Mouse (Mus musculus) brown adipose tissue, adult 24 weeks (tissue): ENCODE results near the gene Olfr543. TPM values are rescaled to one million over a fixed set of nuclear protein-coding genes. Genes with fewer than 3 reads are reported as not detected.
"Not testable (repeated sequence)": the region's sequence is repeated elsewhere in the genome, so short reads cannot be mapped to it uniquely, and the experiment has no call there.

ENCODE experiments used
- H3K27ac ChIP-seq: fragments of 200-500 bp; replicated peaks from 2 replicates; pipeline ENCODE4 v1.5.1; 2012; ENCODE audit warnings: low read depth, mild to moderate bottlenecking, low read length
- H3K4me1 ChIP-seq: fragments of 200-500 bp; 2 replicates; pipeline ENCODE4 v1.6.1; 2012; ENCODE audit warnings: low read length, mixed read lengths; ENCODE audit not compliant: control insufficient read depth, insufficient read depth, insufficient read length
- H3K4me3 ChIP-seq: fragments of 200-500 bp; 2 replicates; pipeline ENCODE4 v1.5.1; 2012; ENCODE audit warnings: low read depth, mild to moderate bottlenecking, low read length, moderate library complexity; ENCODE audit not compliant: insufficient read depth
- polyA plus RNA-seq: library from polyadenylated mRNA; stranded (reverse); fragments of >200 nt; gene quantifications from 2 replicates; pipeline ENCODE4 v1.2.4, GENCODE M21; 2012; ENCODE audit not compliant: missing spikeins, insufficient read depth, insufficient read length

Gene Olfr543
- polyA plus RNA-seq, result not detected in 2 replicates

GRCm38 (mm10) chr7:102481579-102481978 lies at the start of gene Olfr543:
Olfr543 (minus strand) TSS chr7:102481679.
- Histone ChIP-seq H3K27ac (no peak within 1 kb of the TSS), H3K4me1 (peaks cover 4% of the 10 kb centered on the region), H3K4me3 (no peak within 1 kb of the TSS)

GRCm38 (mm10) chr7:102529052-102529451 lies 47.6 kb upstream of the Olfr543 start:
- H3K4me3 ChIP-seq, result no peak overlapping the region
- H3K4me1 ChIP-seq, result no peaks in the 10 kb centered on the region
- H3K27ac ChIP-seq, result no peak overlapping the region

- Histone ChIP-seq H3K4me1 (no peaks in the 10 kb centered on the region), H3K4me3 (no peak overlapping the region), H3K27ac (no peak overlapping the region)
These were observed 35.5 kb upstream of the Olfr543 start for GRCm38 (mm10) chr7:102517051-102517335.

GRCm38 (mm10) chr7:102516261-102517050 lies 35.0 kb upstream of the Olfr543 start:
- Histone ChIP-seq H3K4me3 (no peak overlapping the region), H3K27ac (no peak overlapping the region), H3K4me1 (no peaks in the 10 kb centered on the region)

GRCm38 (mm10) chr7:102514144-102514543 lies 32.7 kb upstream of the Olfr543 start:
- Histone ChIP-seq H3K4me3 (no peak overlapping the region), H3K27ac (no peak overlapping the region), H3K4me1 (no peaks in the 10 kb centered on the region)

GRCm38 (mm10) chr7:102512814-102513435 lies 31.4 kb upstream of the Olfr543 start:
- Histone ChIP-seq H3K27ac (no peak overlapping the region), H3K4me3 (peak overlapping the region; percentile 40), H3K4me1 (no peaks in the 10 kb centered on the region)

- no peak overlapping the region for H3K4me3 ChIP-seq
- no peaks in the 10 kb centered on the region for H3K4me1 ChIP-seq
- no peak overlapping the region for H3K27ac ChIP-seq
These were observed 30.4 kb upstream of the Olfr543 start for GRCm38 (mm10) chr7:102511927-102512326.

- Histone ChIP-seq H3K4me1 (no peaks in the 10 kb centered on the region), H3K4me3 (no peak overlapping the region), H3K27ac (no peak overlapping the region)
These were observed 28.2 kb upstream of the Olfr543 start for GRCm38 (mm10) chr7:102509726-102510125.

- H3K4me3 ChIP-seq, result no peak overlapping the region
- no peaks in the 10 kb centered on the region for H3K4me1 ChIP-seq
- no peak overlapping the region for H3K27ac ChIP-seq
These were observed 27.2 kb upstream of the Olfr543 start for GRCm38 (mm10) chr7:102508666-102509065.

GRCm38 (mm10) chr7:102508066-102508465 lies 26.6 kb upstream of the Olfr543 start:
- Histone ChIP-seq H3K27ac (no peak overlapping the region), H3K4me3 (no peak overlapping the region), H3K4me1 (no peaks in the 10 kb centered on the region)

GRCm38 (mm10) chr7:102506848-102507247 lies 25.4 kb upstream of the Olfr543 start:
- Histone ChIP-seq H3K27ac (no peak overlapping the region), H3K4me3 (no peak overlapping the region), H3K4me1 (no peaks in the 10 kb centered on the region)

GRCm38 (mm10) chr7:102501986-102502385 lies 20.5 kb upstream of the Olfr543 start:
- Histone ChIP-seq H3K4me1 (no peaks in the 10 kb centered on the region), H3K27ac (no peak overlapping the region), H3K4me3 (no peak overlapping the region)

- Histone ChIP-seq H3K4me1 (no peaks in the 10 kb centered on the region), H3K27ac (no peak within 1 kb of the TSS)
These were observed 18.0 kb upstream of the Olfr543 start, which contains the start of gene Olfr545 for GRCm38 (mm10) chr7:102499473-102499872. Olfr545 (minus strand) TSS chr7:102499573.

GRCm38 (mm10) chr7:102494416-102494815 lies 12.9 kb upstream of the Olfr543 start:
- not testable (repeated sequence) for H3K4me3 ChIP-seq, H3K27ac ChIP-seq, H3K4me1 ChIP-seq

More at GRCm38 (mm10) chr7:102499473-102499872, 18.0 kb upstream of the Olfr543 start, which contains the start of gene Olfr545:
- H3K4me3 ChIP-seq, result no peak within 1 kb of the TSS

GRCm38 (mm10) chr7:102488161-102488560 lies 6.7 kb upstream of the Olfr543 start, which contains the start of gene Olfr544:
Olfr544 (minus strand) TSS chr7:102488313.
- peaks cover 2% of the 10 kb centered on the region; the same call in 1 of the 2 replicates for H3K4me1 ChIP-seq
- no peak within 1 kb of the TSS for H3K27ac ChIP-seq
- H3K4me3 ChIP-seq, result no peak within 1 kb of the TSS

GRCm38 (mm10) chr7:102486105-102486504 lies 4.6 kb upstream of the Olfr543 start:
- H3K4me1 ChIP-seq, result peaks cover 2% of the 10 kb centered on the region; the same call in 1 of the 2 replicates
- no peak overlapping the region for H3K4me3 ChIP-seq
- no peak overlapping the region for H3K27ac ChIP-seq
